Mouse (Mus musculus) midbrain, postnatal 0 days (tissue): ENCODE measurements around the gene Nfia. TPM values are rescaled to one million over a fixed set of nuclear protein-coding genes. Genes with fewer than 3 reads are reported as not detected.

Source experiments
- ATAC-seq: fragments of 200-750 bp; cut with Nextera tagmentation; 2 replicates; pipeline ENCODE4 v1.8.0; 2017; ENCODE audit warnings: moderate number of reproducible peaks, mild to moderate bottlenecking, moderate TSS enrichment, moderate library complexity; ENCODE audit not compliant: low FRiP score
- DNase-seq: peaks from one replicate; pipeline ENCODE4 v3.0.0-alpha.2; 2015; ENCODE audit warnings: low spot score
- H3K27ac ChIP-seq: fragments of 300-500 bp; sonication (generic); 2 replicates; pipeline ENCODE4 v1.5.1; 2014; ENCODE audit warnings: low read depth, mild to moderate bottlenecking, low read length, mixed read lengths
- H3K27me3 ChIP-seq: fragments of 300-500 bp; sonication (generic); 2 replicates; pipeline ENCODE4 v1.6.1; 2014; ENCODE audit warnings: low read length, control low read depth, mixed read lengths; ENCODE audit not compliant: insufficient read depth
- H3K36me3 ChIP-seq: fragments of 300-500 bp; sonication (generic); 2 replicates; pipeline ENCODE4 v1.6.1; 2014; ENCODE audit warnings: low read length, control low read depth, mixed read lengths; ENCODE audit not compliant: insufficient read depth
- H3K4me1 ChIP-seq: fragments of 300-500 bp; sonication (generic); 2 replicates; pipeline ENCODE4 v1.6.1; 2014; ENCODE audit warnings: mild to moderate bottlenecking, control low read depth, antibody characterized with exemption, low read length, mixed read lengths; ENCODE audit not compliant: insufficient read depth
- H3K4me2 ChIP-seq: fragments of 300-500 bp; sonication (generic); 2 replicates; pipeline ENCODE4 v1.6.1; 2014; ENCODE audit warnings: low read depth, mild to moderate bottlenecking, low read length, mixed read lengths; ENCODE audit not compliant: poor library complexity, severe bottlenecking
- H3K4me3 ChIP-seq: fragments of 300-500 bp; sonication (generic); 2 replicates; pipeline ENCODE4 v1.5.1; 2014; ENCODE audit warnings: low read depth, mild to moderate bottlenecking, low read length, moderate library complexity
- H3K9ac ChIP-seq: fragments of 300-500 bp; sonication (generic); replicated peaks from 2 replicates; pipeline ENCODE4 v1.6.1; 2014; ENCODE audit warnings: mild to moderate bottlenecking, low read length, moderate library complexity, mixed read lengths; ENCODE audit not compliant: poor library complexity, severe bottlenecking
- H3K9me3 ChIP-seq: fragments of 300-500 bp; sonication (generic); 2 replicates; pipeline ENCODE4 v1.6.1; 2016; ENCODE audit warnings: low read length, control low read depth
- CTCF ChIP-seq: IDR thresholded peaks from 2 replicates; pipeline ENCODE4 v1.5.1; 2016; ENCODE audit warnings: antibody characterized with exemption, mild to moderate bottlenecking
- WGBS: fragments of 180-500 bp; shearing (Covaris S2); extraction: QIAGEN DNeasy Blood & Tissue Kit; methylation state at CpG from one replicate; pipeline ENCODE4 v1.1.7; 2014; 5-methylcytosine and 5-hydroxymethylcytosine counted together
- polyA plus RNA-seq: library from polyadenylated mRNA; unstranded; fragments of >200 nt; fragmentation: Nextera tagmentation; extraction: Ambion mirVana; gene quantifications from 2 replicates; pipeline ENCODE4 v1.2.1, GENCODE M21; 2015
- total RNA-seq: library from RNA; depleted of rRNA; stranded (reverse); fragments of >200 nt; gene quantifications from 2 replicates; pipeline ENCODE4 v1.2.3, GENCODE M21; 2014

Nfia gene
- total and polyA plus RNA-seq, 2 experiments from 2014 or later: 35.7 to 51.7 TPM

DNA sequence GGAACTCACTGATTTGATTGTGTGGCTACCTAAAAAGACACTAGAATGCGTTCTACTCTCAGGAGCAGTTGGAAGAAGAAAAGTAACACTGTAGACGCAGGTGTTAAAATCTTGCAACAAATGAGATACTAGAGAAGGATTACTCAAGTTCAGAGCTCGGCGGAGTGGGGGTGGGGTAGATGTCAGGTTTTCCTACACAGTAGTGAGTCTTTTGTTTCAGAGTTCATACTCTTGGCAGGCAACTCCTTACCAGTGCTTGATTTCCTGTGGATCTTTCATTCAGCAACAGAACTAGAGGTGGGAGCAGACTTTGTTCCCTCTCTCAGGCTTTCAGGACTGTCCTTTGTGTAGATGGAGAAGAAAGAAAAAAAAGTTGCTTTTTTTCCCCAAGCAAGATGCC lies 51.9 kb downstream of the Nfia start:
- H3K4me3 ChIP-seq: no peak overlapping the region
- H3K27ac ChIP-seq: no peak overlapping the region
- no peaks in the 10 kb centered on the region for H3K27me3 ChIP-seq
- no peak overlapping the region for H3K4me2 ChIP-seq
- no peak for DNase-seq
- ATAC-seq: no peak
- 0 out of 2 replicates have a peak, but pooled peaks cover 4% of the 10 kb centered on the region for H3K4me1 ChIP-seq
- no peaks in the 10 kb centered on the region for H3K36me3 ChIP-seq
- no peak overlapping the region for H3K9ac ChIP-seq
- TF ChIP-seq CTCF: no peak
- H3K9me3 ChIP-seq: no peaks in the 10 kb centered on the region
- WGBS: 40% methylated on average over 4 of the region's 4 CpGs

DNA sequence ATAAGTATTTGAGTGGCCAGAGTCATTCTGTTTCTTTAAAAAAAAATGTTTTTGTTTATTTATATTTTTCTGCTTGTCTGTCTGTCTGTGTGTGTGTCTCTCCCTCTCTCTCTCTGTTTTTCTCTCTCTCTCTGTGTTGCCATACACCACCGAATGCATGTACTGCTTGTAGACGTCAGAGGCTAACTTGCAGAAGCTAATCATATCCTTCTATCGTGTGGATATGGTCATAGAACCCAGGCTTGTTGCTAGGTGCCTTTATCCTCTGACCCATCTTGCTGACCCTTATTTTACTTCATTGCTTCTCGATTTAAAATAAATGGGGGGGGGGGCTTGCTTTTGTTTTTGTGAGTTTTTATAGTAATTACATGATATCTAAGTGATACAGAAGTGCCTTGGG lies 52.9 kb downstream of the Nfia start:
- Histone ChIP-seq H3K4me3 (no peak overlapping the region), H3K27ac (no peak overlapping the region), H3K9me3 (no peaks in the 10 kb centered on the region), H3K9ac (no peak overlapping the region), H3K36me3 (no peaks in the 10 kb centered on the region), H3K4me2 (no peak overlapping the region), H3K4me1 (0 out of 2 replicates have a peak, but pooled peaks cover 4% of the 10 kb centered on the region), H3K27me3 (no peaks in the 10 kb centered on the region)
- no peak for TF ChIP-seq CTCF
- no peak for ATAC-seq
- DNase-seq: no peak
- 32% methylated on average over 4 of the region's 4 CpGs for WGBS

DNA sequence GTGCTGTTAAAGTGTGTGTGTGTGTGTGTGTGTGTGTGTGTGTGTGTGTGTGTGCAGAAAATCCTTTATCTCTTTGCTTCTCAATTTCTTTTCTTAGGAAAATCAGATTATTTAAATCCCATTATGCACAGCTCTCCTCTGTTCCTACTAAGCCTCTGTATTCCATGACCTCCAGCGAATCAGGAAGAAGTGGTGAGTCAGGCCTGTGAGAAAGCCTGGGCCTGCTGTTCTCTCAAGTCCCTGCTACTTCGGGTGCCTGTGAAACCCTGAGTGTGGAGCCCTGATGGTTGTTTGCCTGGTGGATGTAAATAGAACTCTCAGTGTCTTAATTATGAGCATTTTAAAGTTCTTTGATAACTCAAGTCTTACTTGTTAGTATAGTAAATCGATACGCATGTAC lies 53.3 kb downstream of the Nfia start:
- Histone ChIP-seq H3K4me2 (no peak overlapping the region), H3K9ac (no peak overlapping the region), H3K4me1 (0 out of 2 replicates have a peak, but pooled peaks cover 4% of the 10 kb centered on the region), H3K27me3 (no peaks in the 10 kb centered on the region), H3K27ac (no peak overlapping the region), H3K36me3 (no peaks in the 10 kb centered on the region), H3K4me3 (no peak overlapping the region), H3K9me3 (no peaks in the 10 kb centered on the region)
- TF ChIP-seq CTCF: no peak
- WGBS: 51% methylated on average over 4 of the region's 4 CpGs
- no peak for DNase-seq
- no peak for ATAC-seq

DNA sequence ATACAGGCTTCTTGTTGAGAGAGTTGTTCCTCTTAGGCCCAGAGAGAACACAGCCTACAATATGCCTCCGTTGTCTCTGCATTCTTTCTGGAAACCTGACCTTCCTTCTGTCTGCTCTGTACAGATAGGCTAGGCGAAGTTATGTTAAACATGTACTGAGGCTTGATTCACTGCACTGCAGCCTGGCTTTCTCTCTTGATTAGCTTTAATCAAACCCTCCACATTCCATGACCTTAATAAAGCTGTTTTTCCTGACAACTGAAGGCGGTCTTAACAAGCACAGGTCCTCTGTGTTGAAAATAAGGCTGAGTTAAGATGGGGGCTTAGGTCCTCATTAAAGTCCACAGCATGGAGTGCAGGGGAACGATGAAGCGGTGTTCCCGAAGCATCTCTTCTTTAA lies 54.6 kb downstream of the Nfia start:
- Histone ChIP-seq H3K9ac (no peak overlapping the region), H3K27me3 (no peaks in the 10 kb centered on the region), H3K9me3 (no peaks in the 10 kb centered on the region), H3K4me2 (no peak overlapping the region), H3K4me3 (no peak overlapping the region), H3K4me1 (0 out of 2 replicates have a peak, but pooled peaks cover 4% of the 10 kb centered on the region), H3K36me3 (no peaks in the 10 kb centered on the region), H3K27ac (no peak overlapping the region)
- DNase-seq: no peak
- 46% methylated on average over 6 of the region's 6 CpGs for WGBS
- ATAC-seq: no peak
- TF ChIP-seq CTCF: no peak

DNA sequence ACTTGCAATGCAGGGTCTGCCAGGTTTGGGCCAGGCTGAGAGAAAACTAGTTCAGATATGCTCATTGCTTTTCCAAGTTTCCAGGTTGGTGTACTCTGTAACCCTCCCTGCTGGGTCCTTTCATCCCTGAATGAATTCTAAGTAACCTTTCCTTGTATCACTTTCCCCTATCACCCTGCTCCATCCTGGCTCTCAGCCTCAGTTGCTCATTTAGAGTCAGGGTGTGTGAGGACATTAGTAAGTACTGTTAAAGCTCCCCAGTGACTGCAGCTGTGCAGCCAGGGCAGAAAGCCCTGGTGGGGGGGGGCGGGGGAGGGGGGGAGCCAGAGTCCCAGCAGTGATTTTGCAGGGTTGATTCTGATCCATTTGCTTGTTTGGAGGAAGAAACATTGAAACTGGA lies 56.0 kb downstream of the Nfia start:
- no peak overlapping the region for H3K27ac ChIP-seq
- H3K4me2 ChIP-seq: no peak overlapping the region
- H3K36me3 ChIP-seq: no peaks in the 10 kb centered on the region
- 40% methylated on average over 1 of the region's 1 CpGs for WGBS
- no peak for ATAC-seq
- no peak overlapping the region for H3K4me3 ChIP-seq
- no peak overlapping the region for H3K9ac ChIP-seq
- no peak for DNase-seq
- H3K27me3 ChIP-seq: no peaks in the 10 kb centered on the region
- H3K9me3 ChIP-seq: no peaks in the 10 kb centered on the region
- no peak for TF ChIP-seq CTCF
- H3K4me1 ChIP-seq: 0 out of 2 replicates have a peak, but pooled peaks cover 4% of the 10 kb centered on the region

DNA sequence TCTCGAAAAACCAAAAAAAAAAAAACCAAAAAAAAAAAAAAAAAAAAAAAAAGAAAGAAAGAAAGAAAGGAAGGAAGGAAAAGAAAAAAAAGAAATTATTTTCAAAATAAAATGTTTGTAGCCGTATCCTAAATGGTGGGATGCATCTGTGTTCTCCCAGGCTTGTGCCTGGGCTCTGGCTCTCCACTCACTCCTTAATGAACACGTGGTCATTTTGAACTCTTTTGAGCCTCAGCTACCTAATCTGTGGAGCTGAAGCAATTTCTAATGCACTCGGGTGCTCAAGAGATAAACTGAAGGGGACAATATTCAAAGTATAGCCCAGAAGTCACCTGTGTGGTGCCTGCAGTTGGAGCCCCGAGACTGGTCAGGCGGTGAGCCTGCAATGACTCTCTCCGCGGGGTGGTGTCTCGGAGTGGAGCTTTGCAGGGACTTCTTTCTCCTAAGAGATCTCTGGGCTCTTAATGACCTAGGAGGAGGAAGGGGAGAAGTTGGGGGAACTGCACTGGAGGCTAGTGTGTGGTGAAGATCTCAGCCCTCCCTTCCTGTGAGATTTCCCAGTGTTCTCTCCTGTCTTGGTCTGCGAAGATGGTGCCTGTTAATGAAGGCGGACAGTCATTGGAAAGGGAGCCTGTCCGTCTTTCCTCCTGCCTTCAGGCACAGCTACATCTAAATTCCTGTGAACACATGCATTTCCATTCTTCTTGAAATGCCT lies 57.0 kb downstream of the Nfia start:
- Histone ChIP-seq H3K27me3 (no peaks in the 10 kb centered on the region), H3K9me3 (no peaks in the 10 kb centered on the region), H3K9ac (no peak overlapping the region), H3K4me1 (0 out of 2 replicates have a peak, but pooled peaks cover 3% of the 10 kb centered on the region), H3K36me3 (no peaks in the 10 kb centered on the region), H3K27ac (no peak overlapping the region), H3K4me3 (no peak overlapping the region), H3K4me2 (no peak overlapping the region)
- DNase-seq: no peak
- TF ChIP-seq CTCF: no peak
- ATAC-seq: no peak
- 79% methylated on average over 11 of the region's 12 CpGs for WGBS
